17 mouse cellular contexts compared by ENCODE assay signal in genomic region chr1:155213912-155214311, GRCm38 (mm10). TPM values are rescaled to one million over a fixed set of nuclear protein-coding genes. Genes with fewer than 3 reads are reported as not detected.
DNase-seq lines count a peak whose midpoint lies in the region; ATAC-seq and TF ChIP-seq lines count a peak whose summit lies in the region.
"Had no signal": no experiment of that assay in that cellular context is flagged by ENCODE, and none has a peak within 500 bp of the region (broad histone marks: within the 10 kb centered on the region; RNA-seq: fewer than 3 reads in every experiment).

No protein-coding gene starts in this region.

- peaks cover 10% of the 10 kb centered on the region for H3K36me3 ChIP-seq in forebrain, embryonic 10.5 days (replicated peaks)
- H3K36me3 ChIP-seq in forebrain, embryonic 11.5 days (ENCODE audit: control insufficient read depth, insufficient read depth, low read length) = no peaks in the 10 kb centered on the region
- peaks cover 2% of the 10 kb centered on the region; the same call in 1 of the 2 replicates for H3K36me3 ChIP-seq in kidney, adult 2 months (ENCODE audit: control insufficient read depth, insufficient read depth, low read length)
- H3K36me3 ChIP-seq in lung, embryonic 15.5 days = no peaks in the 10 kb centered on the region
- peaks cover 19% of the 10 kb centered on the region for H3K36me3 ChIP-seq in limb, embryonic 10.5 days
- H3K36me3 ChIP-seq: forebrain, embryonic 15.5 days; midbrain, embryonic 15.5 days; stomach, embryonic 15.5 days had no signal

- no peak for TF ChIP-seq POLR2A in kidney, adult 2 months (IDR thresholded peaks at IDR 0.05; ENCODE audit: low read depth, low read length)

- H3K27ac ChIP-seq in forebrain, embryonic 10.5 days = peak overlapping the region; percentile 88
- no peak overlapping the region for H3K27ac ChIP-seq in forebrain, embryonic 11.5 days (ENCODE audit: low read depth, low read length)
- H3K27ac ChIP-seq in kidney, adult 2 months (ENCODE audit: insufficient read depth, low read depth, low read length) = no peak overlapping the region
- H3K27ac ChIP-seq in lung, embryonic 15.5 days = peak overlapping the region; percentile 86; the same call in 1 of the 2 replicates
- H3K27ac ChIP-seq in limb, embryonic 10.5 days = peak overlapping the region; percentile 94
- H3K27ac ChIP-seq: macrophage had no signal

- H3K4me2 ChIP-seq in forebrain, embryonic 11.5 days (ENCODE audit: low read depth, low read length, severe bottlenecking) = no peak overlapping the region
- H3K4me2 ChIP-seq in lung, embryonic 15.5 days = no peak overlapping the region
- H3K4me2 ChIP-seq: forebrain, embryonic 15.5 days; stomach, embryonic 15.5 days had no signal

- TF ChIP-seq CTCF in kidney, adult 2 months (conservative IDR thresholded peaks at IDR 0.05; ENCODE audit: insufficient read depth, insufficient read length, low read depth, low read length) = no peak

- DNase-seq in forebrain, embryonic 10.5 days (ENCODE audit: extremely low spot score, low spot score) = no peak
- no peak for DNase-seq in forebrain, embryonic 11.5 days (ENCODE audit: low spot score)
- peak; percentile 56 for DNase-seq in kidney, adult 2 months
- no peak for DNase-seq in kidney, postnatal 14 days
- no peak for DNase-seq in lung, postnatal 4 days
- DNase-seq in limb, embryonic 10.5 days (ENCODE audit: low spot score) = no peak
- no peak for DNase-seq in MN1 (ENCODE audit: low spot score)
- DNase-seq: B cell, adult 2 months; layer of hippocampus, adult 9-11 months; liver; liver, postnatal 0 days had no signal

- no peaks in the 10 kb centered on the region for H3K9me3 ChIP-seq in forebrain, embryonic 10.5 days
- no peaks in the 10 kb centered on the region for H3K9me3 ChIP-seq in forebrain, embryonic 11.5 days (ENCODE audit: control insufficient read depth, low read length)
- no peaks in the 10 kb centered on the region for H3K9me3 ChIP-seq in lung, embryonic 15.5 days
- H3K9me3 ChIP-seq in limb, embryonic 10.5 days (replicated peaks) = no peaks in the 10 kb centered on the region
- H3K9me3 ChIP-seq: forebrain, embryonic 15.5 days; heart, embryonic 12.5 days; midbrain, embryonic 15.5 days; stomach, embryonic 15.5 days had no signal

- WGBS in forebrain, embryonic 10.5 days = 90% methylated on average over 7 of the region's 7 CpGs
- WGBS in forebrain, embryonic 11.5 days = 83% methylated on average over 7 of the region's 7 CpGs
- 37% methylated on average over 7 of the region's 7 CpGs for WGBS in kidney, adult 2 months
- WGBS in lung, embryonic 15.5 days = 70% methylated on average over 7 of the region's 7 CpGs
- 82% methylated on average over 7 of the region's 7 CpGs for WGBS in limb, embryonic 10.5 days

- peaks cover 79% of the 10 kb centered on the region for H3K4me1 ChIP-seq in forebrain, embryonic 10.5 days
- H3K4me1 ChIP-seq in forebrain, embryonic 11.5 days (replicated peaks; ENCODE audit: control insufficient read depth, insufficient read depth, low read length) = peaks cover 17% of the 10 kb centered on the region
- peaks cover 28% of the 10 kb centered on the region; the same call in 1 of the 2 replicates for H3K4me1 ChIP-seq in kidney, adult 2 months (ENCODE audit: control insufficient read depth, insufficient read depth, low read length)
- H3K4me1 ChIP-seq in lung, embryonic 15.5 days = peaks cover 61% of the 10 kb centered on the region
- peaks cover 79% of the 10 kb centered on the region for H3K4me1 ChIP-seq in limb, embryonic 10.5 days

- H3K4me3 ChIP-seq in forebrain, embryonic 10.5 days = no peak overlapping the region
- H3K4me3 ChIP-seq in forebrain, embryonic 11.5 days (ENCODE audit: low read depth, low read length) = no peak overlapping the region
- no peak overlapping the region for H3K4me3 ChIP-seq in kidney, adult 2 months (ENCODE audit: insufficient read depth, low read depth, low read length)
- H3K4me3 ChIP-seq in lung, embryonic 15.5 days = no peak overlapping the region
- H3K4me3 ChIP-seq in limb, embryonic 10.5 days = no peak overlapping the region
- H3K4me3 ChIP-seq: forebrain, embryonic 15.5 days; heart, embryonic 12.5 days; midbrain, embryonic 15.5 days; stomach, embryonic 15.5 days had no signal

- no peak overlapping the region for H3K9ac ChIP-seq in forebrain, embryonic 11.5 days (ENCODE audit: low read length)
- H3K9ac ChIP-seq in lung, embryonic 15.5 days = no peak overlapping the region
- H3K9ac ChIP-seq: forebrain, embryonic 15.5 days; liver, postnatal 0 days; midbrain, embryonic 15.5 days; stomach, embryonic 15.5 days had no signal

- peaks cover 52% of the 10 kb centered on the region for H3K27me3 ChIP-seq in forebrain, embryonic 10.5 days (ENCODE audit: poor library complexity, severe bottlenecking)
- H3K27me3 ChIP-seq in forebrain, embryonic 11.5 days (ENCODE audit: control insufficient read depth, insufficient read depth, low read length) = no peaks in the 10 kb centered on the region
- no peaks in the 10 kb centered on the region for H3K27me3 ChIP-seq in kidney, adult 2 months (replicated peaks; ENCODE audit: control insufficient read depth, insufficient read depth, low read length)
- no peaks in the 10 kb centered on the region for H3K27me3 ChIP-seq in lung, embryonic 15.5 days
- H3K27me3 ChIP-seq in limb, embryonic 10.5 days (ENCODE audit: low read depth, poor library complexity, severe bottlenecking) = no peaks in the 10 kb centered on the region
- H3K27me3 ChIP-seq: forebrain, embryonic 15.5 days; heart, embryonic 12.5 days; midbrain, embryonic 15.5 days; stomach, embryonic 15.5 days had no signal

- no peak for ATAC-seq in forebrain, embryonic 11.5 days (replicated peaks; ENCODE audit: low FRiP score)
- ATAC-seq in lung, embryonic 15.5 days (ENCODE audit: borderline replicate concordance, extremely low read depth, low FRiP score, low TSS enrichment) = no peak
- ATAC-seq: forebrain, embryonic 15.5 days; liver, postnatal 0 days; midbrain, embryonic 15.5 days had no signal

RNA-seq across cellular contexts. Expression of gene BC034090, which starts 30.3 kb away (rescaled TPM):
- 3.6 and 4.4 TPM in 2 replicates for polyA plus RNA-seq in forebrain, embryonic 10.5 days (2016; fragmentation: Nextera tagmentation; extraction: Ambion mirVana)
- polyA plus RNA-seq in forebrain, embryonic 11.5 days (2014; fragmentation: Nextera tagmentation; extraction: Ambion mirVana) = 3.2 and 3.3 TPM in 2 replicates
- polyA plus RNA-seq in kidney, adult 2 months (2012; rRNA removed) = 92.2 and 98.3 TPM in 2 replicates
- 4.0 and 4.2 TPM in 2 replicates for polyA plus RNA-seq in lung, embryonic 15.5 days (2015; fragmentation: Nextera tagmentation; extraction: Ambion mirVana)
- 5.2 and 6.8 TPM in 2 replicates for polyA plus RNA-seq in limb, embryonic 10.5 days (2016; fragmentation: Nextera tagmentation; extraction: Ambion mirVana)
- polyA plus RNA-seq: macrophage had no signal

RNA-seq across cellular contexts. Expression of gene Stx6, which starts 55.4 kb away (rescaled TPM):
- polyA plus RNA-seq in forebrain, embryonic 10.5 days (2016; fragmentation: Nextera tagmentation; extraction: Ambion mirVana) = 82.1 and 84.3 TPM in 2 replicates
- polyA plus RNA-seq in forebrain, embryonic 11.5 days (2014; fragmentation: Nextera tagmentation; extraction: Ambion mirVana) = 102 and 119 TPM in 2 replicates
- 38.9 and 42.6 TPM in 2 replicates for polyA plus RNA-seq in kidney, adult 2 months (2012; rRNA removed)
- polyA plus RNA-seq in lung, embryonic 15.5 days (2015; fragmentation: Nextera tagmentation; extraction: Ambion mirVana) = 81.5 and 87.2 TPM in 2 replicates
- polyA plus RNA-seq in limb, embryonic 10.5 days (2016; fragmentation: Nextera tagmentation; extraction: Ambion mirVana) = 83.1 and 95.4 TPM in 2 replicates

Comparison
In these comparisons a context has a peak if more than half of its experiments do, and no peak if none do; other contexts are left out.
1. H3K27ac ChIP-seq: peak in forebrain, embryonic 10.5 days (single experiment), lung, embryonic 15.5 days (single experiment) and limb, embryonic 10.5 days (single experiment); none in forebrain, embryonic 11.5 days (single experiment) and kidney, adult 2 months (single experiment).
2. RNA of gene BC034090, which starts 30.3 kb away (polyA plus RNA-seq): 92.2 to 98.3 TPM in kidney, adult 2 months; 5.2 to 6.8 TPM in limb, embryonic 10.5 days, 4.0 to 4.2 TPM in lung, embryonic 15.5 days, 3.6 to 4.4 TPM in forebrain, embryonic 10.5 days and 3.2 to 3.3 TPM in forebrain, embryonic 11.5 days; every median in the first group is over 10 times any median in the second.